Mouse (Mus musculus): ENCODE data around the gene Nfkbib.

- TF ChIP-seq EP300 (IDR thresholded peaks at IDR 0.05; ENCODE audit: low read length) (no peak), CTCF (conservative IDR thresholded peaks at IDR 0.05 in 1 of 2, IDR thresholded peaks at IDR 0.05 in 1 of 2; ENCODE audit: low read depth in 2 of 2, low read length in 2 of 2) (no peak), MEF2A (IDR thresholded peaks at IDR 0.05; ENCODE audit: borderline replicate concordance, low read depth, low read length) (no peak), TCF12 (IDR thresholded peaks at IDR 0.05; ENCODE audit: low read depth, low read length) (no peak), POLR2A (IDR thresholded peaks at IDR 0.05; ENCODE audit: low read depth, low read length) (no peak), NELFE (IDR thresholded peaks at IDR 0.05; ENCODE audit: low read depth, low read length) (no peak), HCFC1 (IDR thresholded peaks at IDR 0.05; ENCODE audit: low read depth, low read length) (no peak), KAT2A (IDR thresholded peaks at IDR 0.05; ENCODE audit: insufficient replicate concordance, low read length) (no peak), SMC3 (IDR thresholded peaks at IDR 0.05; ENCODE audit: low read depth, low read length) (no peak), RAD21 (IDR thresholded peaks at IDR 0.05; ENCODE audit: low read depth, low read length) (no peak)
Measured at GRCm38 (mm10) chr7:28735701-28736100, 31.6 kb downstream of the Nfkbib start.
